Mouse (Mus musculus) layer of hippocampus, adult 6 months (tissue): ENCODE measurements around the gene Incenp. TPM values are rescaled to one million over a fixed set of nuclear protein-coding genes. Genes with fewer than 3 reads are reported as not detected.

Source experiments
- long read RNA-seq, 2 experiments: library from polyadenylated mRNA; unstranded; transcript quantifications; one replicate each; pipeline ENCODE4 v2.0.0; 2019 to 2020
- microRNA-seq: library from miRNA; unstranded; fragments of <30 nt; microRNA quantifications from one replicate; pipeline ENCODE4 v1.2.0, GENCODE M21; 2020
- polyA plus RNA-seq: library from polyadenylated mRNA; unstranded; fragments of <200 nt; fragmentation: Nextera tagmentation; gene quantifications from 2 replicates; pipeline ENCODE4 v1.2.3, GENCODE M21; 2021

Gene Incenp
- polyA plus RNA-seq = 5.6 and 8.8 TPM in 2 replicates
- long read RNA-seq, experiment 1, partial matches to known transcripts = 6 of 9 reads
- long read RNA-seq, experiment 1, other reads (novel, unspliced or antisense) = 3 of 9 reads
- long read RNA-seq, experiment 2, transcript Incenp-201 (18 exons, 3,236 nt) = major isoform, 12 of 31 reads
- long read RNA-seq, experiment 2, partial matches to known transcripts = 6 of 31 reads
- long read RNA-seq, experiment 2, other reads (novel, unspliced or antisense) = 13 of 31 reads

GRCm38 (mm10) chr19:9899072-9899779, at the start of gene Incenp:
Incenp (minus strand) TSS chr19:9899551.

GRCm38 (mm10) chr19:9847262-9847661, 52.1 kb downstream of the Incenp start, which contains the start of gene Scgb2a2:
Scgb2a2 (plus strand) TSS chr19:9847562.

Small RNA genes lying within 50 kb of the gene (microRNA-seq; reads per million reads assigned to microRNA genes)
- not detected for gene Gm22369
- gene Gm24484 = not detected

Other genes with a start within 250 kb of the Incenp start
- not detected in 2 replicates for gene Scgb2a2, start 52.0 kb downstream of the Incenp start, polyA plus RNA-seq
- gene Fth1, start 81.0 kb upstream of the Incenp start, polyA plus RNA-seq = 14,679 and 14,882 TPM in 2 replicates
- gene Best1, start 102.1 kb upstream of the Incenp start, polyA plus RNA-seq = 1.3 and 1.9 TPM in 2 replicates
- gene Rab3il1, start 102.1 kb upstream of the Incenp start, polyA plus RNA-seq = 6.8 and 7.4 TPM in 2 replicates
- gene Fads3, start 142.0 kb upstream of the Incenp start, polyA plus RNA-seq = 4.2 and 4.3 TPM in 2 replicates
- 108 and 110 TPM in 2 replicates for gene Fads2, start 202.2 kb upstream of the Incenp start, polyA plus RNA-seq